Mouse (Mus musculus) heart, postnatal 36 days (tissue): Measurements from ENCODE around the gene Cd274. TPM values are rescaled to one million over a fixed set of nuclear protein-coding genes. Genes with fewer than 3 reads are reported as not detected.
A peak's percentile ranks its signal among the peaks of the same experiment; 100 is the strongest.
"Not testable (repeated sequence)": the region's sequence is repeated elsewhere in the genome, so short reads cannot be mapped to it uniquely, and the experiment has no call there.

Source experiments
- DNase-seq, 2 experiments: peaks; one replicate each; pipeline ENCODE4 v3.0.0; 2021 to 2022
- intact Hi-C: fragments of 180-260 bp; cut with DNase I; formaldehyde crosslinking; loops from one replicate; pipeline ENCODE4 v1.15.1; 2025
- total RNA-seq, 2 experiments: library from RNA; stranded (reverse); gene quantifications; 2 replicates each; pipeline ENCODE4 v1.2.3; 2021

Cd274 gene
- total RNA-seq, 2 experiments from 2014 or later = 2.3 to 3.3 TPM

DNA sequence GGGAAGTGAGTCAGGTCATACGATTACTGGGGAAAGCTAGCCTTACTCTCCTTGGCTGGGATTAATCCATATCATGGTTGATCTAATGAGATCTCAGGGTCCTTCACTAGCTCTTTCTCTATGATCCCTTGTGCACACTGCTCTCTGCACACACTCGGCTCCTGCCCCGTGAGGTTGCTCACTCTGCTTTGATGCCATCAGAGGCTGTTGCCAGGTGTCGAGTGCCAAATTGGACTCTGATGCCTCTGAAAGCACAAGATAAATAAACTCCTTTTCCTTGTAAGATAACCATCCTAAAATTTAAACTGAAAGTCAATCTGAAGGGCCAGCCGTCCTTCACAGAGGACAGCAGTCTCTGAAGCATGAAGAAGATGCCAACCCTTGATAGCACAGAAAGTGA is 23.2 kb downstream of the Cd274 start:
- no peak for DNase-seq
- intact Hi-C loops = no loop called here

DNA sequence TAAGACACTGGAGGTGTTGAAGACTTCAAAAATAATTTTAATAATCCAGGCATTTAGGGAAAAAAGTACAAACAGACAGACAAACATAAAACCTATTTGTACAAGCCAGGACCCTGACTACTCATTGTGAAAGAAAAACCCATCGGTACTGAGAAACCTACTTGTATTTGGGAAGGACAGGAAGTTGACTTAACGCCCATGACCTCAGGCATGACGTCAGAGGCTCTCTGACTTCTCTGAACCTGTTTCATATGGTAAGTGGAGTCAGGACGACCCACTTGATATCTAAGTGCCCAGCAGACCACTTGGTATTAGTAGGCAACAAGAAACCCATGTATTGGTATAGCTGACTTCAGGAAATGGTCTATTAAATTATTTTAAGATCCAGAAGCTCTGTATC is 24.0 kb downstream of the Cd274 start:
- intact Hi-C loops = no loop called here
- DNase-seq = no peak

DNA sequence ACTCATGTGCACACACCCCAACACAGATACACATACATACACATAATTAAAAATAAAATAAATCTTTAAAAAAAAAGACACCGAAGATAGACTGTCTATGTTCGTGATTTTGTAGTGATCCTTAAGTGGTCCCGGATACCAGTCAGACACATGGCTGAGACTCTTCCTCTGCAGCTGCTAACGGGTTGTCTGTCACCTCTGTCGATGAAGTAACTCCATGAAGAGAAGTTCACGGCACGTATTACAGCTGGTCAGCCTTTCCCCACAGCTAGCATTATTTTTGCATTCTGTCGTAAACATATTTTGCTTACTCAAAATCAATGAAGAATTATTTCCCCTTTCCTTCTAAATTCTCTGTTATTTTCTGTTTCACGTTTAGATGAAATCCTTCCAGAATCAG is 26.1 kb downstream of the Cd274 start:
- intact Hi-C loops = no loop called here
- DNase-seq = no peak

DNA sequence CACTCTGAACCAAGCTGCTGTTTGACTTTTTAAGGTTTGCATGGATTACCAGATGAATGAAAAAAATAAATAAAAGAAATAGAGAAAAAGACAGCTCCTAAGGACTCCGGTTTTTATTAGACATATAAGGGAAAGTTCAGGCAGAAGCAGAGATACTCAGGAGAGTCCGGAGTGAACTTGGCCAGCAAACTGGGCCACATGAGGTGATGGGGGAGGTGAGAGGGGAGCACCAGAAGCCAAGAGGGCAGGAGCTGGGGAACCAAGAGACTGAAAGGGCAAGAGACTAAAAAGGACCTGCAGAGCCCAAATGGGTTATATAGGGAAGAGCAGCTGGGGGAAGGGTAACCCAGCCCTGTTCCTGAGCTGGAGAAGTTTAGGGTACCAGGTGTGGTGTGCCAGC is 27.5 kb downstream of the Cd274 start:
- DNase-seq = no peak
- intact Hi-C loops = no loop called here

DNA sequence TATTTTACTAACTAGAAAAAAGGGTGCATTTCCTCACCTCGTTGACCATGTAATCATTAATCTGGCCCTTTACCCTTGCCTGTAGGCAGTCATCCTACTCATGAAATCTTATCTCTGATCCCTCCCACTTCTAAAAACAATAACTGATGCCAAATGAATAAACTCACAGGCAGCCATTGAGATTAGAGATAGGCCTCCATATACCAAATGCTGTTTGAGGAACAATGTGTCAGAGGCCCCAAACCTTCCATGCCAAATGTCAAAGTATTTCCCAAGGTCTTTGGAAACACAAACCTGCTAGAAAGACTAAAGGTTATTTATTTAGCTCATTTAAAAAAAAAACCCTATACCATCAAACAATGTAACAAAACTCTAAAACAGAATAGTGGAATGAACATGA is 29.1 kb downstream of the Cd274 start:
- intact Hi-C loops = no loop called here

DNA sequence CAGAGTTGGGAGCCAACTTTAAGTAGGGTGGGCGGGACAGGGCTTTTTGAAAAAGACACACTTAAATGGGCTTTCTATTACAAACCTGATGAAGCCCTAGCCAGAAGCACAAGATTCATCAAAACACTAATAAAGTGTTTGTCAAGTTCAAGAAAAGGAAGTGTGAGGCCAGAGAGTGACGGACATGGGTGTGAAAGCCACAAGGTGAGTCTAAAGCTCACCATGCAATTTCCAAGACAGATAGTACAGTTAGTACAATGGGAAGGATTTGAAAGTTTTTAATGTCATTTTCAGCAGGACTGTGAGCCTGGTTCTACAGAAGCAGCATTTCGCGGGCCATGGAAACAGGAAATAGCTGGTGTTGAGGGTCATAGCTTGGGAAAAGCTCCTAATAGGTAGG is 32.5 kb downstream of the Cd274 start:
- intact Hi-C loops = no loop called here
- no peak for DNase-seq

More for the DNA sequence above, 29.1 kb downstream of the Cd274 start:
- DNase-seq = no peak

DNA sequence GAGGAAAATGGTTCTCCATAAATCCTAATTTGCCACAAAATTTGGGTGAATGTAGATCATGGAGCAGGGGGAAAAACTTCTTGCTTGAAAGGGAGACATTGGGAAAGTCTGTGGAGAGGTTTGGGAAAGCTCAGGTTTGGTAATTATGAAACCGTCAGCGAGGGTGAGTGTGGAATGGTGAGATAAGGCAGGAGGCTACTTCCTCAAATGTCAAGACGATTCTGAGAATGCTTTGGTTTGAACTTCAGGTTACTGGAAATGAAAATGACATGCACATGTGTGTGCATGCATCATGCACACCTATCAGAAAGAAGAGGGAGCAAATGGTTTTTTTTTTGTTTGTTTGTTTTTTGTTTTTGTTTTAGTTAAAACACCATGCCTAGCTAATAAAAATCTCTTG is 33.2 kb downstream of the Cd274 start:
- no peak for DNase-seq
- intact Hi-C loops = no loop called here

DNA sequence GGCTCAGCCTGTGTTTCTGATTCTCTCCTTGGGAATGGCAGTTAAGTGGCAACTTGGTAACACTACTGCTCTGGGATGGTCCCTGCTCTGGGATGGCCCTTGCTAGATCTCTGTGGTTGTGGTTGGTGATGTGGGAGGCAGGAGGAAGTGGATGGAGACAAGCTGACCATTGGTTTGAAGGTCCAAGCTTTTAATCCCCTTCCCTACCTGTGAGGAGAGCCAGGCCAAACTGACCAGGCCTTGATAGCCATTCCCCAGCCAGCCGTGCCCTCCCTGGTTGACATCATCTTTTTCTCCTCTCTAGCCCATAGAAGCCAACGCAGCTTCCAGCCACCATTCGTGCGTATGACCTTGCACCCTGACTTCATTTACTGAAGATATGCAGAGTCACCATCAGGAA is 35.4 kb downstream of the Cd274 start:
- intact Hi-C loops = no loop called here
- no peak for DNase-seq

DNA sequence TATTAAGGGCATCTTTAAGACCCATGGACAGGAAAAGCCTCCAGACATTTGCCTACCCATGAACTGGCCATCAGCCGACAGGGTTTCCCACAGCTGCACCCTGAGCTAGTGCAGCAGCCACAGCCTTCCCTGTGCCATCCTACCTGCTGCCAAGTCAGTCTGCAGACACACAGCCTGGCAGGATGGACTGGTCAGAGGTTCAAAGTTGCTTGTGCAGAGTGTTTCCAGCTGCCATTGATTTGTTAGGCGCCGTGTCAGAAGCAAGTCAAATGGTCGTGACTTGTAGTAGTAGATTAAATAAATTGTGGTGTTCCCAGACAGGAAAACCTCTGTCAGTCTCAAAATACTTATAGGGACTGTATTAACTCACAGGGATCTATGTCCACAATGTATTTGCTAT is 36.0 kb downstream of the Cd274 start:
- DNase-seq = no peak
- intact Hi-C loops = no loop called here

DNA sequence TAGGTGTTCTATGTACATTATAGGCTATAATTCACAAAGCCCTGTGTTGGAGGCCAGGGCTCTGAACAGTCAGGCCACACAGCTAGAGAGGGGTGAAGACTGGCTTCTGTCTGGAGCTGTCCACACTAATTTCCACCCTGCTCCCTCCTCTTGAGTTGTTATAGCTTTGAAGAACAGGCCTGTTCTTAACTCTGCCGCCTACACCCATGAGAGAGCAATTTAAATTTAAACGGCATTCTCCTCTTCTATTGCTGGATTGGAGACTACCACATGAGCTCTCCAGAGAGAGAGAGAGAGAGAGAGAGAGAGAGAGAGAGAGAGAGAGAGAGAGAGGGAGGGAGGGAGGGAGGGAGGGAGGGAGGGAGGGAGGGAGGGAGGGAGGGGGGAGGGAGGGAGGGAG is 38.1 kb downstream of the Cd274 start:
- intact Hi-C loops = no loop called here
- no peak for DNase-seq

DNA sequence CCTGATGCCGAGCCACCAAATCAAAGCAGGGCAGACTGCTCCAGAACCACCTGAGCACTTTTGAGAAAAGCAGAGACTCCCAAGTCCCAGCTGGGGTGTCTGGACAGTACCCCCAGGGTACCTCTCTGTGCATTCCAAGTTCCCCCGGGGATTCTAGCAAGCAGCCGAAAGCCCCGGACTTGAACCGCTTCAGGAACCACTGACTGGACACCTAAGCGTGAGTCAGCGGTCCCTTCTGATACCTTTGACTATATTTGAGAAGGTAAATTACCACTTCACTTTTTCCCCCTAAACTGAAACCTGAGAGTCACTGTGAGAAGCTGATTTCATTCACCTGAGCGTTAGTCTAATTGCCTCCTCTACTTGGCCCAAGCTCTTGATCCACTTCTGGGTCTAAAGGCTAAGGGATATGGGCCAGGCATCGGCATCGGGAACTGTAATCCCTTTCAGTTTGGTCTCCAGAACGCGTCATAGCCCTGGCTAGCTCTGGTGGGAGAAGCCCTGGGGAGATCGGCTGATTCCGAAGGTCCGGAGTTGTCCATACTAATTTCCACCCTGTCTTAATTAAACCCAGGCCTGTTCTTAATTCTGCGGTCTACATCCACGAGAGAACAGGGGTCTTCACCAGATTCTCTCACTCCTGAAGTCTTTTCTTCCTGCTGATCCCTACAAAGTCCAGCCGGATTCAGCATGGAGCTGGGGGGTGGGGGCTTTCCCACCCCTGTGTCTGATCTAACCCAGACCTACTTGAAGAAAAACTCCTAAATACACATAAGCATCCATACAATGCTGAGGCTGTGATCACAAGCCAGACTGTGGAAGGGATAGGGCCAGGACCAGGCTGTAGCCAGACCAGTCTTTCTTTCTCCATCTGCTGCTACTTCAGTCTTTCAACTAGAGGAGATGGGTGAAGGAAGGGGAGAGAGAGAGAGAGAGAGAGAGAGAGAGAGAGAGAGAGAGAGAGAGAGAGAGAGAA is 39.1 kb downstream of the Cd274 start:
- intact Hi-C loops = no loop called here
- no peak for DNase-seq

DNA sequence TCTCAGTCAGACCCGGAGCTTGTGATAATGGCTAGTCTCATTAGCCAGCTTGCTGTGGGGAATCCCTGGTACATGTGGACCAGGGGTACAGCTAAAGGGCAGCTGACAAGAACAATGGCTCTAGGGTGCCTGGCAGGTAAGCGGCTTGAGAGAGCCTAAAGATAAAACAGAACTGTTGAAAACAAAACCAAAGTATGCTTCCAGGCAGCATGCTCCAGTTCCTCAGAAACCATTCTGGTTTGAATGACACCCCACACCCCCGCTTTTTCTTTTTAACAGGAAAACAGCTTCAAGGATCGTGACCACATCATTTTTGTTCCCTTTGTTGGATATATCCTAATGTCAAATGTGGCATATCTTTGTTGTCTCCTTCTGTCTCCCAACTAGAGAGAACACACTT is 43.4 kb downstream of the Cd274 start, which contains the start of gene Pdcd1lg2:
TSS of gene Pdcd1lg2 (plus strand) at position 301 of the 400 bp plus-strand sequence.
- intact Hi-C loops = no loop called here
- no peak for DNase-seq

DNA sequence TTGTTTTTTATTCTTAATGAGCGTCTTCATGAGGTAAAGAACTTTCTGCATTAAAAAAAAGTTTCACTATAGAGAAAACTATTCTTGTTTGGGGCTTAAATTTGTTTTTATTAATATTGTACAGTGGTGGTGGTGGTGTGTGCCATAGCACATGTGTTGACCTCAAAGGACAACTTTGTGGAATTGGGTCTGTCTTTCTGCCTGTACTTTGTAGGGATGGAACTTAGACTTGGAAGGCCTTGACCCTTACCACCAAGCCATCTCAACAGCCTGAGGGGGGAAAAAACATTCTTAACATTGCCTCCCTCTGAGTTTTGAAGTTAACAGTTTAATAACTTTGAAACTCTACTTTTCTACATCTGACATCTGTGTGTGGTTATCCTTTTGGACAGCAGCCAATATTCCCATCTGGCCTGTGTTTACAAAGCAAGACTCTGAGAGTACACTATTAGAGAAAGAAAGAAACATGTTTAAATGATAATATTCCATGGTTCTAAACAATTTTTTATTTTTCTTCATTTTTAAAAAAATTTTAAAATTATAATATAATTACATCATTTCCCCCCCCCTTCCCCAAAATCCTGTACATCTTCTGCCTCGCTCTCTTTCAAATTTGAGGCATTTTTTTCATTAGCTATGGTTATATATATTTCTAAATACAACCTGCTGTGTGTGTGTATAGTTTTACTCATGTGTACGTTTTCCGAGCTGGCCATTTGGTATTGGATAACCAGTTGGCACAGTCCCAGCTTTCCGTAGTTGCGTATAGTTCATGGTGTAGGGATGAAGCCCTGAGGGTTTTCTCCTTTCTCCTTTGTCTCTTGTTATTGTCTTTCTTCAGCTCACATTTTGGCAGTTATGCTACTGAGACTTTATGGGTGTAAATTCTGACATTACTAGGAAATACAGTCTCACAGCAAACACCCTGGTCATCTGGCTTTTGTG is 45.5 kb downstream of the Cd274 start:
- intact Hi-C loops = no loop called here
- peak in 1 of 2 experiments; percentile 34 for DNase-seq

DNA sequence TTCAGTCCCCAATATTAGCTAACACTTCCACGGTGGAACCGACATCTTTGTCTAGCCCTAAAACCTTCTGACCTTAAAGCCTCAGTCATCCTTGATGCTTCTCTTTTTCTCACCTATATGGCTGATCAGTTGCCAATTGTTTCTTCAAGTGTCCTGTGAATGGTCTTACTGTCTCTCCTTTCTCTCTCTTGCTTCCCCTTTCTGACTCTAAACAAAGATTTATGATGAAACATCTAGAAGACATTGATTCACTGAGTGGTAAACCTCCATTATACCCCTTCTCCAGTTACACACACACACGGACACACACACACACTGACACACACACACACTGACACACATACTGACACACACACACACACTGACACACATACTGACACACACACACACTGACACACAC is 47.3 kb downstream of the Cd274 start:
- intact Hi-C loops = no loop called here
- no peak for DNase-seq

DNA sequence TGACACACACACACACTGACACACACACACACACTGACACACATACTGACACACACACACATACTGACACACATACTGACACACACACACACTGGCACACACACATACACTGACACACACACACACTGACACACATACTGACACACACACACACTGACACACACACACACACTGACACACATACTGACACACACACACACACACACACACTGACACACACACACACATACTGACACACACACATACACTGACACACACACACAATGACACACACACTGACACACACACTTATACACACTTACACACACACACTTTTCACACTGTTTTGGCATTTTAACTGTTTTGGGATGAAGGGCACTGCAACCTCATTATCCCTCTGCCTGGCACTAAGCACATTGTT is 47.7 kb downstream of the Cd274 start:
- intact Hi-C loops = loop anchor here (5.0 kb wide), 2 partner anchors 43 to 57 kb away; no protein-coding TSS in a partner anchor

DNA sequence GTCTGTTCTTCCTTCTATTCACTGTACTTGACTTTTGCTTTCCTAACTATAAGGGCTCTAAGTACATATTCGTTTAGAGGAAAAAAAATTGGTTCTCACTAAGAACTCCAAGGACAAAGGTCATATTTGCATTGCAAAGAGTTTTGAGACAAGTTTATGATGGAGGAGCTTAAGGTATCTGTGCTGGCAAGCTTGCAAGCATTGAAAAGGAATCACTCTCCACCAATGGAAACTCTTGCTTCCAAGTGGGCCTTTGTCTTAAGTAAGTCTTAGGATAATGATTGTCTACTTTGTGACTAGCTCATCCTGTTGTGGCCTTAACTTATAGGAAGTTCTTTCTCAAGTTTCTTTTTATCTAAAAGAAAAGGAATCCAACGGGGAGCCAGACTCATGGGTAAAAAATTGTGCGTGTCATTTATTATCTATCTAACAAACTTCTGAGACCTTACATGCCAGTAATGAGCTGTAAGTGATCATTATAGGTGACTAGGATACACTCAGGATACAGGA is 49.2 kb downstream of the Cd274 start:
- intact Hi-C loops = loop anchor here (5.0 kb wide), 2 partner anchors 44 to 56 kb away; no protein-coding TSS in a partner anchor
- DNase-seq = no peak

More for the DNA sequence above, 47.7 kb downstream of the Cd274 start:
- DNase-seq = not testable (repeated sequence)

DNA sequence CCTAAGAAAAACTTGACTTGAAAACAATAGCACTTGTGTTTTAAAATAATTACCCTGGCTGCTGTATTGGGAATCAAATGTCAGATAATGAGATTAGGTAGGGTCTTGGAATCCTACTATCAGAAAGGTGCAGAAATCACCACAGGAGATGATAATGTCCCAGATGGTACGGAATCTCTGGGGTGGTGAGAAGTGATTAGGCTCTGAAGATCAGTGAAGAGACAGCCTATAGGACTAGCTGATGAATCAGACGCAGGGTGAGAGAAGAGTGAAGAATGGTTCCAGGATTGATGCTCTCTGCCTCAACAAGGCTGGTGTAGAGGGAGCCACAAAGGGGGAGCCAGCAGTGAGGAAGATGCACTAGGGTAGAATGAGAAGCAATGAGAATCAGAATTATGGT is 49.9 kb downstream of the Cd274 start:
- intact Hi-C loops = loop anchor here (5.0 kb wide), 2 partner anchors 45 to 55 kb away; no protein-coding TSS in a partner anchor
- no peak for DNase-seq

DNA sequence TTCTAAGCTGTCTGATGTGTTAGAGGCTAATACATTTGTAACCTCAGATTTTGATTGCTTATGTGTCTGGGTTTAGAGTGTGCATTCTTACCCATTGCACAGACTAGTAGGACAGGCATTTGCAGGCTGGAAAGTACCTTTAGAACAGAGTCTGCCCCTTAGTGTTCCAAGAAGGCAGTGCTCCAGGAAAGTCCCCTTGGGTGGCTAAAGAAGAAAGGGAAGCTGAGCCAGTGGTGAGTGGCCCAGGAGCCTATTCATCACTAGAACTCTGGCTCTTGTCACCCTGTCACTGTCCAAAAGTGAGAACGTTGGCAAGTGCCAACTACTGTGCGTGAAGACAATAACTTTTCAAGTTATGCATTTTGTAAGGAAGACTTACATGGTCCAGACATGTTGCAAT is 50.6 kb downstream of the Cd274 start:
- no peak for DNase-seq
- intact Hi-C loops = loop anchor here (5.0 kb wide), 2 partner anchors 46 to 54 kb away; no protein-coding TSS in a partner anchor

DNA sequence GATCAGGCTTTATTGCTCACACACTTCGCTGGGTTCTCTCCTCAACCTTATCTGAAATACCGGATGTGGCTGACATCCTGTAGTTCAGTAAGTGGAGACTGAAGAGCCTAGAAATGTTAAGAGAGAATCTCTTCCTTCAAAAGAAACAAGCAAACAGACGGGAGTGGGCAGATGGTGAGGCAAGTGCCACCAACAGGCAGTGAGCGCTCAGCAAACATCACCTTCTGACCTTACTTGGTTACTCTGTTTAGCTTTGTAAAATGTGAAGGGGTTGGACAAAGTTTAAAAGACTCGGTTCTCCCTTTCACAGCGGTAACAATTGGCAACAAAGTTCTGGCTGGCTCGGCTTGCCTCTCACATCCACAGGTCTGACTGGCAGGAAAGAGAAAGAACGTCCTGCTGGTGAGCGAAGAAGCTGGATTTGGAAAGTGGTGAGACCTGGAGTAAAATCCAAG is 51.4 kb downstream of the Cd274 start:
- intact Hi-C loops = loop anchor here (5.0 kb wide), 2 partner anchors 46 to 54 kb away; no protein-coding TSS in a partner anchor
- DNase-seq = peak in 1 of 2 experiments; percentile 21

DNA sequence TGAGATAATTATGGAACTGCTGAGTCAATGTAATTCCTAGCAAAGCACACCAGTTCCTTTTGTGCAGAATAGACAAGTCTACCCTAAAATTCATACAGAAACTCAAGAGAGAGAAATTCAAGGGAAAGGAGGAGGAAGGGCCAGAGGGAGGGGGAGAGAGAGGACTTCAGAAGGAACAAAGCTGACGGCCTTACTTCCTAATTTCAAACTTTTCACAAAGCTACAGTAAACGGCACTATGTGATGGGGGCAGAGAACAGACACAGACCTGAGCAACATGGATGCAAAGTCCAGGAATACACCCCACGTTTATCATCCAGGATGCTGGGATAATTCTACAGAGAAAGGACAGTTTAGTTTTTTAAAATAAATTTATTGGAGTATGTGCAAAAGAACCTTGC is 52.3 kb downstream of the Cd274 start:
- intact Hi-C loops = loop anchor here (5.0 kb wide), 2 partner anchors 47 to 53 kb away; no protein-coding TSS in a partner anchor
- no peak for DNase-seq
